Mouse (Mus musculus): ENCODE data around the gene Dpagt1. TPM values are rescaled to one million over a fixed set of nuclear protein-coding genes. Genes with fewer than 3 reads are reported as not detected.
A peak's percentile ranks its signal among the peaks of the same experiment; 100 is the strongest.
"Not testable (repeated sequence)": the region's sequence is repeated elsewhere in the genome, so short reads cannot be mapped to it uniquely, and the experiment has no call there.

Dpagt1 gene
- polyA plus RNA-seq, 1 experiment: 47.9 TPM

- Histone ChIP-seq H3K27ac (ENCODE audit: control insufficient read depth, insufficient read depth, low read length) (no peak overlapping the region), H3K27me3 (ENCODE audit: control insufficient read depth, insufficient read depth, low read length) (no peaks in the 10 kb centered on the region), H3K4me3 (ENCODE audit: control insufficient read depth, insufficient read depth, low read length) (no peak overlapping the region), H3K4me1 (replicated peaks; ENCODE audit: control insufficient read depth, insufficient read depth, low read length) (peaks cover 23% of the 10 kb centered on the region), H3K36me3 (ENCODE audit: control insufficient read depth, insufficient read depth, low read length) (no peaks in the 10 kb centered on the region)
- 88% methylated on average over 6 of the region's 6 CpGs for WGBS
- no peak for DNase-seq
- no peak for TF ChIP-seq POLR2A (IDR thresholded peaks at IDR 0.05; ENCODE audit: control insufficient read depth, extremely low read depth, insufficient read depth, low read length, poor library complexity)
- no peak for TF ChIP-seq CTCF (IDR thresholded peaks at IDR 0.05; ENCODE audit: borderline replicate concordance, control insufficient read depth, extremely low read depth, insufficient read depth, low read length, poor library complexity)
Observed at GRCm38 (mm10) chr9:44324147-44324546, 1.7 kb upstream of the Dpagt1 start.

GRCm38 (mm10) chr9:44325032-44325767, 619 bp upstream of the Dpagt1 start:
- not testable (repeated sequence) for H3K4me3 ChIP-seq (ENCODE audit: control insufficient read depth, insufficient read depth, low read length)
- 64% methylated on average over 7 of the region's 8 CpGs for WGBS

GRCm38 (mm10) chr9:44326371-44327063, 698 bp downstream of the Dpagt1 start:
- H3K27me3 ChIP-seq (ENCODE audit: control insufficient read depth, insufficient read depth, low read length): no peaks in the 10 kb centered on the region
- WGBS: under 1% methylated on average over 38 of the region's 38 CpGs
- H3K4me1 ChIP-seq (replicated peaks; ENCODE audit: control insufficient read depth, insufficient read depth, low read length): peaks cover 15% of the 10 kb centered on the region
- TF ChIP-seq POLR2A (IDR thresholded peaks at IDR 0.05; ENCODE audit: control insufficient read depth, extremely low read depth, insufficient read depth, low read length, poor library complexity) (0 out of 2 replicates have a peak, but pooled peaks have one; percentile 2), CTCF (IDR thresholded peaks at IDR 0.05; ENCODE audit: borderline replicate concordance, control insufficient read depth, extremely low read depth, insufficient read depth, low read length, poor library complexity) (no peak)
- no peaks in the 10 kb centered on the region for H3K36me3 ChIP-seq (ENCODE audit: control insufficient read depth, insufficient read depth, low read length)
- H3K27ac ChIP-seq (ENCODE audit: control insufficient read depth, insufficient read depth, low read length): no peak overlapping the region
- DNase-seq: peak; percentile 72
- peak overlapping the region; percentile 85 for H3K4me3 ChIP-seq (ENCODE audit: control insufficient read depth, insufficient read depth, low read length)

More at GRCm38 (mm10) chr9:44325032-44325767, 619 bp upstream of the Dpagt1 start:
- H3K27ac ChIP-seq (ENCODE audit: control insufficient read depth, insufficient read depth, low read length); DNase-seq; H3K36me3 ChIP-seq (ENCODE audit: control insufficient read depth, insufficient read depth, low read length); H3K27me3 ChIP-seq (ENCODE audit: control insufficient read depth, insufficient read depth, low read length): not testable (repeated sequence)
- H3K4me1 ChIP-seq (replicated peaks; ENCODE audit: control insufficient read depth, insufficient read depth, low read length): peaks cover 20% of the 10 kb centered on the region

- Histone ChIP-seq H3K27ac (ENCODE audit: control insufficient read depth, insufficient read depth, low read length) (no peak overlapping the region), H3K4me1 (replicated peaks; ENCODE audit: control insufficient read depth, insufficient read depth, low read length) (peaks cover 15% of the 10 kb centered on the region), H3K4me3 (ENCODE audit: control insufficient read depth, insufficient read depth, low read length) (peak overlapping the region; percentile 85), H3K36me3 (ENCODE audit: control insufficient read depth, insufficient read depth, low read length) (no peaks in the 10 kb centered on the region), H3K27me3 (ENCODE audit: control insufficient read depth, insufficient read depth, low read length) (no peaks in the 10 kb centered on the region)
- no peak for DNase-seq
- TF ChIP-seq CTCF (IDR thresholded peaks at IDR 0.05; ENCODE audit: borderline replicate concordance, control insufficient read depth, extremely low read depth, insufficient read depth, low read length, poor library complexity) (0 out of 2 replicates have a peak, but pooled peaks have one; percentile 11), POLR2A (IDR thresholded peaks at IDR 0.05; ENCODE audit: control insufficient read depth, extremely low read depth, insufficient read depth, low read length, poor library complexity) (no peak)
- WGBS: 2% methylated on average over 22 of the region's 22 CpGs
Observed at GRCm38 (mm10) chr9:44327064-44327711, 1.4 kb downstream of the Dpagt1 start.

- Histone ChIP-seq H3K4me1 (replicated peaks; ENCODE audit: control insufficient read depth, insufficient read depth, low read length) (peaks cover 15% of the 10 kb centered on the region), H3K27me3 (ENCODE audit: control insufficient read depth, insufficient read depth, low read length) (no peaks in the 10 kb centered on the region), H3K27ac (ENCODE audit: control insufficient read depth, insufficient read depth, low read length) (no peak overlapping the region), H3K36me3 (ENCODE audit: control insufficient read depth, insufficient read depth, low read length) (peaks cover 3% of the 10 kb centered on the region), H3K4me3 (ENCODE audit: control insufficient read depth, insufficient read depth, low read length) (no peak overlapping the region)
- 96% methylated on average over 5 of the region's 5 CpGs for WGBS
- DNase-seq: no peak
- no peak for TF ChIP-seq POLR2A (IDR thresholded peaks at IDR 0.05; ENCODE audit: control insufficient read depth, extremely low read depth, insufficient read depth, low read length, poor library complexity)
- TF ChIP-seq CTCF (IDR thresholded peaks at IDR 0.05; ENCODE audit: borderline replicate concordance, control insufficient read depth, extremely low read depth, insufficient read depth, low read length, poor library complexity): no peak
Observed at GRCm38 (mm10) chr9:44327926-44328325, 2.1 kb downstream of the Dpagt1 start.

GRCm38 (mm10) chr9:44330736-44331135, 4.9 kb downstream of the Dpagt1 start:
- no peak for DNase-seq
- H3K4me1 ChIP-seq (replicated peaks; ENCODE audit: control insufficient read depth, insufficient read depth, low read length): peaks cover 15% of the 10 kb centered on the region
- no peaks in the 10 kb centered on the region for H3K27me3 ChIP-seq (ENCODE audit: control insufficient read depth, insufficient read depth, low read length)
- TF ChIP-seq POLR2A (IDR thresholded peaks at IDR 0.05; ENCODE audit: control insufficient read depth, extremely low read depth, insufficient read depth, low read length, poor library complexity) (no peak), CTCF (IDR thresholded peaks at IDR 0.05; ENCODE audit: borderline replicate concordance, control insufficient read depth, extremely low read depth, insufficient read depth, low read length, poor library complexity) (no peak)
- H3K4me3 ChIP-seq (ENCODE audit: control insufficient read depth, insufficient read depth, low read length): no peak overlapping the region
- 71% methylated on average over 6 of the region's 6 CpGs for WGBS
- H3K27ac ChIP-seq (ENCODE audit: control insufficient read depth, insufficient read depth, low read length): no peak overlapping the region
- H3K36me3 ChIP-seq (ENCODE audit: control insufficient read depth, insufficient read depth, low read length): peaks cover 10% of the 10 kb centered on the region
